Mouse (Mus musculus): Measurements from ENCODE around the gene Taar7b. TPM values are rescaled to one million over a fixed set of nuclear protein-coding genes. Genes with fewer than 3 reads are reported as not detected.

The Taar7b gene
- polyA plus RNA-seq, 1 experiment from 2014 or later: not detected

GRCm38 (mm10) chr10:24040120-24040869, 40.6 kb downstream of the Taar7b start:
- ATAC-seq (replicated peaks; ENCODE audit: low FRiP score, low read depth): no peak
- Histone ChIP-seq H3K9ac (ENCODE audit: low read depth, low read length) (no peak overlapping the region), H3K4me1 (replicated peaks; ENCODE audit: insufficient read depth, low read length) (no peaks in the 10 kb centered on the region), H3K4me2 (ENCODE audit: low read length) (no peak overlapping the region), H3K36me3 (ENCODE audit: insufficient read depth, low read length) (no peaks in the 10 kb centered on the region), H3K27me3 (ENCODE audit: insufficient read depth, low read length) (no peaks in the 10 kb centered on the region), H3K4me3 (replicated peaks; ENCODE audit: low read depth, low read length) (no peak overlapping the region), H3K9me3 (replicated peaks; ENCODE audit: low read length) (no peaks in the 10 kb centered on the region), H3K27ac (no peak overlapping the region)
- TF ChIP-seq CTCF (IDR thresholded peaks at IDR 0.05; ENCODE audit: low read depth): no peak
- no peak for DNase-seq (ENCODE audit: low spot score)
- 70% methylated on average over 2 of the region's 2 CpGs for WGBS

- ATAC-seq (replicated peaks; ENCODE audit: low FRiP score, low read depth) (no peak), DNase-seq (ENCODE audit: low spot score) (no peak)
- no peak within 1 kb of the TSS for H3K27ac ChIP-seq
- TF ChIP-seq CTCF (IDR thresholded peaks at IDR 0.05; ENCODE audit: low read depth): no peak
- no peak within 1 kb of the TSS for H3K9ac ChIP-seq (ENCODE audit: low read depth, low read length)
- no peaks in the 10 kb centered on the region for H3K27me3 ChIP-seq (ENCODE audit: insufficient read depth, low read length)
- no peaks in the 10 kb centered on the region for H3K36me3 ChIP-seq (ENCODE audit: insufficient read depth, low read length)
- no peaks in the 10 kb centered on the region for H3K4me1 ChIP-seq (replicated peaks; ENCODE audit: insufficient read depth, low read length)
- H3K4me3 ChIP-seq (replicated peaks; ENCODE audit: low read depth, low read length): no peak within 1 kb of the TSS
- H3K9me3 ChIP-seq (replicated peaks; ENCODE audit: low read length): no peaks in the 10 kb centered on the region
- H3K4me2 ChIP-seq (ENCODE audit: low read length): no peak within 1 kb of the TSS
Measured at GRCm38 (mm10) chr10:24049210-24049609, 49.5 kb downstream of the Taar7b start, which contains the start of gene Taar7f. Gene Taar7f, plus strand, starts transcription at chr10:24049510.

Other genes starting within 250 kb of the Taar7b start
- gene Rps12, start 212.7 kb upstream of the Taar7b start, polyA plus RNA-seq (2015; fragmentation: Nextera tagmentation; extraction: Ambion mirVana): 225 and 241 TPM in 2 replicates
- gene Slc18b1, start 203.0 kb upstream of the Taar7b start, polyA plus RNA-seq (2015; fragmentation: Nextera tagmentation; extraction: Ambion mirVana): 16.0 and 20.2 TPM in 2 replicates
- gene Vnn3, start 148.5 kb upstream of the Taar7b start, polyA plus RNA-seq (2015; fragmentation: Nextera tagmentation; extraction: Ambion mirVana): 0.08 and 0.17 TPM in 2 replicates
- 21.1 and 22.4 TPM in 2 replicates for gene Vnn1, start 105.3 kb upstream of the Taar7b start, polyA plus RNA-seq (2015; fragmentation: Nextera tagmentation; extraction: Ambion mirVana)
- not detected in 2 replicates for gene Taar1, start 79.6 kb upstream of the Taar7b start, polyA plus RNA-seq (2015; fragmentation: Nextera tagmentation; extraction: Ambion mirVana)
- 0.31 and 0.41 TPM in 2 replicates for gene Taar2, start 61.4 kb upstream of the Taar7b start, polyA plus RNA-seq (2015; fragmentation: Nextera tagmentation; extraction: Ambion mirVana)
- not detected in 2 replicates for gene Taar3, start 50.4 kb upstream of the Taar7b start, polyA plus RNA-seq (2015; fragmentation: Nextera tagmentation; extraction: Ambion mirVana)
- not detected in 2 replicates for gene Taar4, start 39.4 kb upstream of the Taar7b start, polyA plus RNA-seq (2015; fragmentation: Nextera tagmentation; extraction: Ambion mirVana)
- gene Taar5, start 29.2 kb upstream of the Taar7b start, polyA plus RNA-seq (2015; fragmentation: Nextera tagmentation; extraction: Ambion mirVana): 0.23 and 0.30 TPM in 2 replicates
- not detected in 2 replicates for gene Taar6, start 14.3 kb upstream of the Taar7b start, polyA plus RNA-seq (2015; fragmentation: Nextera tagmentation; extraction: Ambion mirVana)
- gene Taar7a, start 6.5 kb upstream of the Taar7b start, polyA plus RNA-seq (2015; fragmentation: Nextera tagmentation; extraction: Ambion mirVana): not detected in 2 replicates
- gene Taar7d, start 27.3 kb downstream of the Taar7b start, polyA plus RNA-seq (2015; fragmentation: Nextera tagmentation; extraction: Ambion mirVana): not detected in 2 replicates
- not detected in 2 replicates for gene Taar7e, start 37.7 kb downstream of the Taar7b start, polyA plus RNA-seq (2015; fragmentation: Nextera tagmentation; extraction: Ambion mirVana)
- gene Taar7f, start 49.6 kb downstream of the Taar7b start, polyA plus RNA-seq (2015; fragmentation: Nextera tagmentation; extraction: Ambion mirVana): not detected in 2 replicates
- gene Taar8a, start 76.6 kb downstream of the Taar7b start, polyA plus RNA-seq (2015; fragmentation: Nextera tagmentation; extraction: Ambion mirVana): not detected in 2 replicates
- not detected in 2 replicates for gene Taar8b, start 92.4 kb downstream of the Taar7b start, polyA plus RNA-seq (2015; fragmentation: Nextera tagmentation; extraction: Ambion mirVana)
- gene Taar8c, start 102.0 kb downstream of the Taar7b start, polyA plus RNA-seq (2015; fragmentation: Nextera tagmentation; extraction: Ambion mirVana): not detected in 2 replicates
- gene Taar9, start 109.6 kb downstream of the Taar7b start, polyA plus RNA-seq (2015; fragmentation: Nextera tagmentation; extraction: Ambion mirVana): not detected in 2 replicates
- 167 and 185 TPM in 2 replicates for gene Stx7, start 149.4 kb downstream of the Taar7b start, polyA plus RNA-seq (2015; fragmentation: Nextera tagmentation; extraction: Ambion mirVana)
- gene Moxd1, start 223.6 kb downstream of the Taar7b start, polyA plus RNA-seq (2015; fragmentation: Nextera tagmentation; extraction: Ambion mirVana): 12.0 and 12.4 TPM in 2 replicates